Mouse (Mus musculus) monocyte, adult 2 months (primary cell): ENCODE results near the gene Lekr1.
A peak's percentile ranks its signal among the peaks of the same experiment; 100 is the strongest.

Experiments used
- DNase-seq, 2 experiments: peaks; one replicate each; pipeline ENCODE4 v3.0.0; 2022; ENCODE audit warnings: low spot score in 2 of 2, low read depth in 1 of 2

Gene Lekr1

DNA sequence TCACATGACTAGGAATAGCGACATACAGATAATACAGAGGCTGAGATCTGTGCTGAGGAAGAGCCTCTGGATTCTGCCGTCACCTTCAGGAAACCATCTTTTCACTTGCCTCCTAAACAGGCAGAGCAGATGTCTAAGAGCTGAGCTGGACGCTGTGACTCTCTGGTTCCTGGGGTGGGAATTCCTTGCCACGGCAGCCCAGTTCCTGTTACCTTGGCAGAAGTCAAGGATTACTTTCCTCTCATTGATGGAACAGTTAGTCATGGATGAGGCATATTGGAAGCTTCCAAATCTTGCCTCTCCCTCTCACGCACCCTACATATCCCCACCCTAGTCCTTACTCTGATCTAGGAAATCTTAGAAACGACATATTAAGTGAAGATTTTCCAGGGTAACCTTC is 203.7 kb downstream of the Lekr1 start:
- DNase-seq = no peak

DNA sequence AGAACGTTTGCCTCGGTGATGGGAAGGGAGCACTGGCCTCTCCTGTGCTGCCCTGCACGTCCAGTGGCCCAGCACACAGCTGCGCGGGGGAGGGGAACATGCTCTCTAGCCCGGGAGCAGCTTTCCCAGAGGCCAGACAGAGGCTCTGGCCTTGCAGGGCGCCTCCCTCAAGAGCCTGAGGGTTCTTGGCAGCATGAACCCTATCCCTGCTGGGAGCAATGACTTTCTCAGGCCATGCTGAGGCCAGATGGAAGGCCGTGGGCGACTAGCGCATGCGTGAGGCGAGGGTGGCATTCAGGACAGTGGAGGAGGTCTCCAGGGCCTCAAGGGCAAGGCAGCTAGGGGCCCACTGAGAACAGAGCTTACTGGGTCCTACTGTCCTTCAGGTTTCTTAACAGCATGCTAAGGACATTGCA is 205.2 kb downstream of the Lekr1 start:
- DNase-seq = no peak

DNA sequence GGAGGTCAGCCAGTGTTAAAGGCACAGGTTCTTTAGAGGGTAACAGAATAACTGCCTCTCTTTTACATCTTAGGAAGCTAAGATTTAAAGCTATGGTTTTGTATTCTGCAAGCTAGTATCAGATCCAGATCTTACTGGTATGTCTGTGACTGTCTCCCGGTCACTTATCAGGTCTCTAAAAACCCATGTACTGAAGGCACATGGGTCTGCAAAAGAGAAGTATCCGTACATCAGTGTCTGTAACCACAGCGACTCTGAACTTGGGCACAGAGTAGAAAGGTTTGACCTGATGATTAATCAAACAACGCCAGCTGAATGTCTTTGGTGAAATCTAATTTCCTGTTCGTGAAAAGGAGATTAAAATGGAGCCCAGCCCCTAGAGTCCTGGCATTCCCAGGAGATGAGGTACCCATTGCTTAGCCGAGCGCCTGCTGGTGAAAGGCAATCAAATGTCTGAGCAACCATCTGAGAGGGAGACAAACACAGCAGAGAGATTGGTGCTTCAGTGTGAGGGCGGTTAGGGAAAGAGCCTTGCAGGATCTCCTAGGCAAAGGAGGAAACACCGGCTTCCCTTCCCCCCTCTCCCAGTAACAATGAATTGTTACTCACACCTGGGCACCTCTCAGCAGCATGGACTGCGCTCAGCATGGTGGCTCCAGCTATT is 205.7 kb downstream of the Lekr1 start:
- no peak for DNase-seq

DNA sequence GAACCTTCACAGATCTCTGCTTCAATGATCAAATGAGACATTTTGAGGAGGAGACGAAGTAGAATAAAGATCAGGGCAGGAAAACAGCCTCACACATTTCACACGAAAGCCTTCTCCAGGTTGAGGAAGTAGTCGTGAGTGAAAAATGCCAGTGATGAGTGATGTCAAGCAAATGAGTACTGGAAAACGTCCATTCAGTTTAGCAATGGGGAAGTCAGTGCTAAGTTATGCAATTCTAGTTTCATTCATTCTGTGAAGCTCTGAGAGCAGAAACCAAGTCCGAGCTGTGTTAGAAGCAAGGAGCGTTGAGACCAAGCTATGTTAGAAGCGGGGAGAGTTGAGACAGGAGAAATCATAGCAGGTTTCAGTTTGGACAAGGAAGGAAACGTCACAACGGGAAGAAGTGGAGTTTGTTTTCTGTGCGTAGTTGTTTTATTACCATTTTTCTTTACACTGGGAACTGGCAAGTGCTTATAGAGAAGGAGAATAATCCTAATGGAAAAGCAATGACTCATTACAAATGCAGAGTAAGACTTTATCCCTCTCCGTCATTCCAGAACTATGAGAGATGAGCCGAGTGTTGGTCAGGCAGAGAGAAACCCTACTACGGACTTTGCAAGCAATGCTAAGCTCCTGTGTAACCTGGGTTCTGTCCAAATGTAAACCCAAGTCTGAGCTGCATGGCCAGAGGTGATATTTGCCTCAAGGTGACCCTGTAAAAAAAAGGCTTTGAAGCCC is 207.2 kb downstream of the Lekr1 start:
- peak; percentile 18 to 37 for DNase-seq
